Mouse (Mus musculus): ENCODE measurements around the gene Gigyf1.

The Gigyf1 gene

GRCm38 (mm10) chr5:137535318-137535717, 17.0 kb downstream of the Gigyf1 start:
- peak; percentile 3 for DNase-seq

DNA sequence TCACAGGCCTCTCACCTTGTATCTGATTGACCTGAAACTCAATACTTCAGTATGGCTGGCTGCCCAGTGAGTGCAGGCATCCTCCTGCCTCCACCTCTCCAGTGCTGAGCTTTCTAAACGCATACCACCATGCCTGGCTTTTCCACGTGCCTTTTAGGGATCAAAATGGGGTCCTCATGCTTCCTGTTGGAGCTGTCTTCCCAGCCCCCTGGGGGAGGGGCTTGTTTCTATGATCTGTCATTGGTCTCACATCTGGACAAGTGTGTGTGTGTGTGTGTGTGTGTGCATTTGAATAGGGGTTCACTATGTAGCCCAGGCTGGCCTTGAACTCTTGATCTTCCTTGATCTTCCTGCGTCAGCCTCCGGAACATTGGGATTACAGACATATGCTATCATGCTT, 19.1 kb downstream of the Gigyf1 start:
- DNase-seq = peak; percentile 3

DNA sequence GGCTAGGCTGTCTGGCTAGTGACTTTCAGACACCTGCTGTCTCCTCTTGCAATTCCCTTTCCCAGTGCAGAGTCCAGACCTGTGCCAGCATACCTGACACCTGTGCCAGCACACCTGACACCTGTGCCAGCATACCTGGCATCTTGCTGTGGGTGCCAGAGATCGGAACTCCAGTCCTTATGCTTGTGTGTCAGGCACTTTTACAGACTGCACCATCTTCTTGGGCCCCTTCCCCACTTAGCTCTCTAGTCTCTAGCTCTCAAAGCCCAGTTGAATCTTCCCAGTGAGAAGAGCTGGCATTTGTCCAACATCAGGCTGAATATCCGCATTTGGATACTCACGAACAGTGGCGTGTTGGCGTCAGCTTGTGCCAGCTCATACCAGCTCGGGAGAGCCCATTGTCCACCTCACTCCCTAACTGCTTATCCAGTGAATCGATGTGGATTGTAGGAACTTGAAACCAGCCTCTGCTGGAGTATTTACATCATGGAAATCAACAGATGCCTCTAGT, 21.0 kb downstream of the Gigyf1 start:
- DNase-seq = peak; percentile 30

- peak; percentile 1 for DNase-seq
Measured at GRCm38 (mm10) chr5:137540991-137541390, 22.6 kb downstream of the Gigyf1 start.

- DNase-seq = peak; percentile 5
Measured at GRCm38 (mm10) chr5:137541768-137542540, 23.6 kb downstream of the Gigyf1 start.

DNA sequence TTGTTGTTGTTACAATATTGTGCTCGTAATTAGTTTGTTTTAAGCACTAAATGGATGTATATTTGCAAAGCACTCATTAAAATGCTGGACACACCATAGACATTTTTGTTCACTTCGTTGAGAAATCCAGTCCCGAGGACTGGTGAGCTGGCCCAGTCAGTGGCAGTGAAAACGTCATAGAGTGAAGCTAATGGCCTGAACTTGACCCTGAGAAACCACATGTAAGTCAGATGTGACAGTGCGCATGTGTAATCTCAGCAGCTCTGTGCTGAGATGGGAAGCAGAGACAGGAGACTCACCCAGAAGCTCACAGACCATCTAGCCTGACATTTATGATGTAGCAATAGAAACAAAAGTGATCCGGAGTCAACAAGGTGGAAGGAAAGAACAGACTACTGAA, 26.6 kb downstream of the Gigyf1 start:
- DNase-seq = no peak

DNA sequence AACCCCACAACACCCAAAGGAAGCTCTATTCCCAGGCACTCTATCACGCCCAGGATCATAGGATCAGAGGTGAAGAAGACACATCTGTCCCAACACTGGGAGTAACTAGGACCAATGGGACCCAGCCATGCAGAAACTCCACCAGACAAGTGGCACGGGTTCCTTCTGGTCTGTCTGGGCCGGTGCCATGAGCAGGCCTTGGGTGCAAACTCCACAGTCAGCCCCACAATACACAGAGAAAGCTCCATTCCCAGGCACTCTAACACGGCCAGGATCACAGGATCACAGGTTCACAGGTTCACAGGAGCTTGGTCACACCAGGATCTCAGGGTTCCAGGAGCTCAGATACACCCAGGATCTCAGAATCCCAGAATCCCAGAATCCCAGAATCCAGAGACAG, 27.2 kb downstream of the Gigyf1 start:
- DNase-seq = no peak

- DNase-seq = no peak
Measured at GRCm38 (mm10) chr5:137549840-137550239, 31.5 kb downstream of the Gigyf1 start.

DNA sequence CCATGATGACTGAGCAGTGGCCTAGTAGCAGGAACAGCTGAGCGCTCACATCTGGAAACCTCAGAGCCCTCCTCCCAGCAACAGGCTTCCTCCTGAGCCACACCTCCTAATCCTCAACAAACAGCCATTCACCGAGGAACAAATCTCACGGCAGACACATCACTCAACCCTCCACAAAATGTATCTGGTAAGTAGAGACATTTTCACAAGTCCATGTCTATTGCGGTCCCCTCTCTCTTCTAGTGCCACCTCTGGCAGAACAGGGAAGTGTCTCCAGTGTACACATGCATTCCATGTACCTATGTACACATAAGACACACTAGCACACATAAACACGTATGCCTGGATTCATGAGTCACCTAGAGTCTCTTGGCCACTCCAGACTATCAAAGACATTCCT, 32.8 kb downstream of the Gigyf1 start:
- DNase-seq = no peak

DNA sequence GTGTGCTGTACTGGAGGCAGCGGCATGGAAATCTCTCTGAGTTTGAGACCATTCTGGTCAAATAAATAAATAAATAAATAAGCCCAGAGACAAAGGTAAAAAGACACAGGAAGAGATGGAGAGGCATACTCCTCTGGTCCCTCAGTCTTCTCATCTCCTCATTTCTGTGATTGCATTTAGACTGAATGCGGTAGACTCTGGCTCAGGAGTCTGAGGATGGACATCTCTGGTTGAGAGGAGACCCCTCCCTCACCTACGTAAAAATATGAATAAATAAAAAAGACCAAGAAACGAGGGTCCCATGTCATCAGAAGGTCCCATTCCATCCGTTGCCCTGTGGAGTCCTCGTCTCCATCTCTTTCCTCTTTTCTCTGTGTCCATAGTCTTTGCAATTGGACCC, 34.7 kb downstream of the Gigyf1 start:
- no peak for DNase-seq

- peak; percentile 88 for DNase-seq
Measured at GRCm38 (mm10) chr5:137553411-137553837, 35.1 kb downstream of the Gigyf1 start, which contains the start of gene Actl6b. Gene Actl6b, plus strand, starts transcription at chr5:137553517.

DNA sequence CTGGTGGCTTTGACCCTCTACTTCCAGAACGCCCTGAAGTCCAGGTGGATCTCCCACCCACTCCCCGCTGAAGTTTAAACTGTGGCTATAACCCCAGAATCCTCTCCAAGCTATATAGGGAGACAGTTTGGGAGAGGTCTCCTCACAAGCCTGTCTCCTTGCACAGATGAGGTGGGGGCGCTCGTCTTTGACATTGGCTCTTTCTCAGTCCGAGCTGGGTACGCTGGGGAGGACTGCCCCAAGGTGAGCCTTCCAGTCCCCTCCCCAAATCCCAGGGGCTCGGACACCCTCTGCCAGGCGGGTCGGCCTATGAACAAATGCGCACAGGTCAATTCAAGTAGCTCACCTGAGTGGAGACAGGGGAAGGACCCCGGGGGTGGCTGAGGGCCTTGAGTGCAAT, 35.5 kb downstream of the Gigyf1 start:
- no peak for DNase-seq

DNA sequence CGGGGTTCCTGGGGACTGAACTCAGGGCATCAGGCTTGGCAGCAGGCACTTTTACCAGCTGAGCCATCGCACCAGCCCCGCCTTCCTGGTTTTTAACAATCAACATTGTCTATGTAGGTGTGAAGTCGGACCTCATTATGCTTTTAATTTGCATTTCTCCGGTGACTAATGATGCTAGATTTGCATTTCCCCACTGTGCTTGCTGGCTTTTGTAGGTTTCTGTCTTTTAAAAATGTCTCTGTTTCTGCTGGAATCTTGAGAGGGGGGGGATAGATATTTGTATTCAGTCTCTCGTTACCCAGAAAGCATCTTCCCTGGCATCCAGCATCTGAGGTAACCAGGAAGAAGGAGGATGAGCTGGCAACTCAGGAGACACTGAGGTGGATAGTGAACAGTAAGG, 43.2 kb downstream of the Gigyf1 start:
- no peak for DNase-seq

DNA sequence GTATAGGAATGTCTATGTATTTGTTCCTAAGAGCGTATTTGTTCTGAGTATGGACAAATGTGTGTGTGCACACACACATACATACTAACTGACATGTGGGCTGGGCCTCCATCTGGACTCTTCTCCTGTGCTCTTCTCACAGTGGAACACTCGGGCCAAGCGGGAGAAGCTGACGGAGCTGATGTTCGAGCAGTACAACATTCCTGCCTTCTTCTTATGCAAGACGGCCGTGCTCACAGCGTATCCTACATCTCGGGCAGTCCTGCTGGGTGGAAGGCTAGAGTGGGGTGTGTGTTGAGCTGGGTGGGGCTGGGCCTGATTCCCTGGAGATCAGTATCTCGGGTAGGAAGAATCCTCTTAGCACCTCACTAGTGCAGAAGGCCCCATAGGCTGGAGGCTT, 44.6 kb downstream of the Gigyf1 start:
- DNase-seq = no peak

- DNase-seq = no peak
Measured at GRCm38 (mm10) chr5:137565744-137566143, 47.4 kb downstream of the Gigyf1 start.

DNA sequence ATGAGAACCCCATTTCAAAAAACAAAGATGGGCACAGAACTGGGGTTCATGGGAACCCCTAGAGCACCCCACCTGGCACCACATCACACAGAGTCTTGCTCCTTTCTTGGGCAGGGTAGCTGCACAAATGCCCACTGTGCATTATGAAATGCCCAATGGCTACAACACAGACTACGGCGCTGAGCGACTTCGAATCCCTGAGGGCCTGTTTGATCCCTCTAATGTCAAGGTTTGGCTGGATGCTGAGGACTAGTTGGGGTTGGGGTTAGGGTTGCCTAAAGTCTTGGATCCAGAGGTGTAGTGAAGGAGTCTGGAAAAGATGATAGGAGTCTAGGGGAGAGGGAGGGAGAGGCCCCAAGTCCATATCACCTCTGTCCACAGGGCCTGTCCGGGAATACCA, 48.1 kb downstream of the Gigyf1 start:
- DNase-seq = no peak

- DNase-seq = no peak
Measured at GRCm38 (mm10) chr5:137568223-137568798, 50.0 kb downstream of the Gigyf1 start.

- DNase-seq = no peak
Measured at GRCm38 (mm10) chr5:137569031-137569430, 50.7 kb downstream of the Gigyf1 start.

DNA sequence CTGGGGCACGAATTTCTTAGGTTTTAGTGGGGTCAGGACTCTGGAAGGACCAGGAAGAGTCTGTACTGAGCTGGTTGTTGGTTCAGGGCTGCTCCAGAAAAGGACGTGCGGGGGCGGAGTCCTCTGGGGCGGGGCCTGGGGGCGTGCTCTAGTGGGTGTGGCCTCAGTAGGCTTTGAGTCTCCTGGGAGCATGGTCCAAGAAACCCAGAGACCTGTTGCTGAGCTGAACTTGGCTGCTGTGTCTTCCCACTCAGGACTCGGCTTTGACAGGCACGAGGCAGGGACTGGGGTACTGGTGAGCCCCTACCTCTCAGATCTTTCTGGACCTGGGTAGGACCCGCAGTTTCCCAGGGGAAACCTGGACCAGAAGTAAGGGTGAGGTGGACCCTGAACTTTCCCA, 51.3 kb downstream of the Gigyf1 start, which contains the start of gene Tfr2:
Gene Tfr2 (plus strand): TSS at position 176 of the 400 bp plus-strand sequence.
- peak; percentile 54 for DNase-seq

DNA sequence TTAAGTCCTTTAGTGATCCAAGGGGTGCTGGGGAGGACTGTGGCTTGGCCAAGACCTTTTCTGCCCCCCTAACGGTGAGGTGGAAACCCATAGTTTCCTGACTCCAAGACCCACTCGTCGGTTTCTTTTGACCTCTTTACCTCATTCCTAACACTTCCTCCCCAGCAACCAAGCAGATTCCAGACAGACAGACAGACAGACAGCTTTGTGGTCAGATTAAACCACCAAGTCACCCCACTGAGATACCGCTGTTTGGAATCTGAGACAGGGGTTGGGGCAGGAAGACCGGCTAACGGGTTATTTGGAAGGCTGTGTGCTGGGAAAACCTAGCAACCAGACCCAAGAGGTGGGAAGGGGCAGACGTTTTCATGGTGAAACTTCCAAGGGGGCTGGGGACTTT, 51.8 kb downstream of the Gigyf1 start:
- no peak for DNase-seq

- no peak for DNase-seq
Measured at GRCm38 (mm10) chr5:137570691-137571586, 52.6 kb downstream of the Gigyf1 start.

DNA sequence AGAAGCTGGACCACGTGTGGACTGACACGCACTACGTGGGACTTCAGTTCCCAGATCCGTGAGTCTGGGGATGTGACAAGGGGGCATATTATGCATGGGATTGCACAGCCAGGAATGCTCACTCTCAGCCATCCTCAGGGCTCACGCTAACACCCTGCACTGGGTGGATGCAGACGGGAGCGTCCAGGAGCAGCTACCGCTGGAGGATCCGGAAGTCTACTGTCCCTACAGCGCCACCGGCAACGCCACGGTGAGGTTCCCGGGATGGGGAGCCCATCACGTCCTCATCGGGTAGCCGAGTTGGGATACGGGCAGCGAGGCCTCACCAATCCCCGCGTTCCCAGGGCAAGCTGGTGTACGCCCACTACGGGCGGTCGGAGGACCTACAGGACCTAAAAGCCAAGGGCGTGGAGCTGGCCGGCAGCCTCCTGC, 56.1 kb downstream of the Gigyf1 start:
- peak; percentile 55 for DNase-seq

Data from kidney, postnatal 10 days (tissue).